Mouse (Mus musculus) myocyte (in vitro differentiated cells): ENCODE measurements at regions not wholly inside any gene's neighbourhood (a gene's known extent, or its start where the extent isn't known, plus 50 kb on each side); places are given as distances from the start of the nearest gene placed in this dataset.

Source experiments
- H3K27me3 ChIP-seq: one replicate; pipeline ENCODE4 v1.6.1; 2011; ENCODE audit not compliant: control insufficient read depth, insufficient read depth, insufficient read length
- H3K36me3 ChIP-seq: one replicate; pipeline ENCODE4 v1.6.1; 2011; ENCODE audit not compliant: control insufficient read depth, insufficient read depth
- H3K4me2 ChIP-seq: one replicate; pipeline ENCODE4 v1.6.1; 2011; ENCODE audit warnings: low read depth, control low read depth
- H3K4me3 ChIP-seq: one replicate; pipeline ENCODE4 v1.5.1; 2011; ENCODE audit warnings: mild to moderate bottlenecking, control low read depth, moderate library complexity
- H3K79me2 ChIP-seq: one replicate; pipeline ENCODE4 v1.6.1; 2011; ENCODE audit not compliant: control insufficient read depth, insufficient read depth
- H3ac ChIP-seq: one replicate; pipeline ENCODE4 v1.6.1; 2011; ENCODE audit not compliant: control insufficient read depth, insufficient read length
- CEBPB ChIP-seq: IDR thresholded peaks from 2 replicates; pipeline ENCODE4 v1.6.1; 2011; ENCODE audit warnings: mild to moderate bottlenecking, moderate library complexity; ENCODE audit not compliant: poor library complexity, insufficient read depth, severe bottlenecking
- E2F4 ChIP-seq: IDR thresholded peaks from one replicate; pipeline ENCODE4 v1.6.1; 2011; ENCODE audit warnings: mild to moderate bottlenecking, control low read depth, moderate library complexity; ENCODE audit not compliant: insufficient read depth
- MAX ChIP-seq: IDR thresholded peaks from one replicate; pipeline ENCODE4 v1.6.1; 2011; ENCODE audit warnings: low read depth, mild to moderate bottlenecking, control low read depth
- MYOD1 ChIP-seq, 3 experiments: IDR thresholded peaks; one replicate each; pipeline ENCODE4 v1.6.1; 2011; ENCODE audit warnings: control low read depth in 2 of 3, low read depth in 2 of 3, mild to moderate bottlenecking in 2 of 3, moderate library complexity in 1 of 3; ENCODE audit not compliant: insufficient read length in 2 of 3, control insufficient read depth in 1 of 3
- MYOG ChIP-seq, 3 experiments: IDR thresholded peaks; one replicate each; pipeline ENCODE4 v1.6.1; 2011; ENCODE audit warnings: control low read depth in 2 of 3, low read depth in 2 of 3, mild to moderate bottlenecking in 2 of 3; ENCODE audit not compliant: insufficient read length in 2 of 3, control insufficient read depth in 1 of 3, insufficient read depth in 1 of 3
- POLR2A ChIP-seq: IDR thresholded peaks from one replicate; pipeline ENCODE4 v1.6.1; 2011; ENCODE audit warnings: low read depth, mild to moderate bottlenecking, control low read depth, moderate library complexity; ENCODE audit not compliant: insufficient read length
- POLR2AphosphoS2 ChIP-seq: IDR thresholded peaks from one replicate; pipeline ENCODE4 v1.6.1; 2011; ENCODE audit warnings: low read depth, control low read depth; ENCODE audit not compliant: insufficient read length
- REST ChIP-seq: IDR thresholded peaks from one replicate; pipeline ENCODE4 v1.6.1; 2011; ENCODE audit warnings: mild to moderate bottlenecking, control low read depth, moderate library complexity; ENCODE audit not compliant: insufficient read depth, insufficient read length
- SRF ChIP-seq: IDR thresholded peaks from one replicate; pipeline ENCODE4 v1.6.1; 2011; ENCODE audit warnings: low read depth; ENCODE audit not compliant: control insufficient read depth, insufficient read length
- TCF12 ChIP-seq: IDR thresholded peaks from one replicate; pipeline ENCODE4 v1.6.1; 2011; ENCODE audit warnings: mild to moderate bottlenecking, control low read depth; ENCODE audit not compliant: poor library complexity, insufficient read depth, severe bottlenecking
- TCF3 ChIP-seq: IDR thresholded peaks from one replicate; pipeline ENCODE4 v1.6.1; 2011; ENCODE audit warnings: low read depth, control low read depth; ENCODE audit not compliant: insufficient read length
- USF1 ChIP-seq: IDR thresholded peaks from one replicate; pipeline ENCODE4 v1.6.1; 2011; ENCODE audit warnings: low read depth, mild to moderate bottlenecking, control low read depth, moderate library complexity

GRCm38 (mm10) chr1:90287251-90287650 is 83.5 kb downstream of the Ackr3 start:
- no peak overlapping the region for H3ac ChIP-seq
- TF ChIP-seq TCF3 (no peak), CEBPB (no peak), POLR2AphosphoS2 (no peak), MYOD1 (IDR thresholded peaks at IDR 0.05; ENCODE audit: control insufficient read depth in 1 of 3, insufficient read length in 2 of 3, low read depth in 2 of 3) (no peak), MYOG (IDR thresholded peaks at IDR 0.05; ENCODE audit: control insufficient read depth in 1 of 3, insufficient read depth in 1 of 3, insufficient read length in 2 of 3, low read depth in 2 of 3) (no peak), REST (no peak), SRF (no peak), USF1 (no peak), E2F4 (no peak), TCF12 (no peak), MAX (no peak)
- H3K79me2 ChIP-seq, result no peaks in the 10 kb centered on the region
- H3K27me3 ChIP-seq, result no peaks in the 10 kb centered on the region
- no peak overlapping the region for H3K4me3 ChIP-seq
- no peak overlapping the region for H3K4me2 ChIP-seq
- no peaks in the 10 kb centered on the region for H3K36me3 ChIP-seq

GRCm38 (mm10) chr1:90288892-90289731 is 85.3 kb downstream of the Ackr3 start:
- H3K4me2 ChIP-seq, result peak overlapping the region; percentile 69
- TF ChIP-seq MYOD1 (IDR thresholded peaks at IDR 0.05; ENCODE audit: control insufficient read depth in 1 of 3, insufficient read length in 2 of 3, low read depth in 2 of 3), result peak in 1 of 3 experiments; percentile 53
- peak in 1 of 3 experiments; percentile 64 for TF ChIP-seq MYOG (IDR thresholded peaks at IDR 0.05; ENCODE audit: control insufficient read depth in 1 of 3, insufficient read depth in 1 of 3, insufficient read length in 2 of 3, low read depth in 2 of 3)
- TF ChIP-seq E2F4, result no peak
- TF ChIP-seq CEBPB, result 0 out of 2 replicates have a peak, but pooled peaks have one; percentile 21
- TF ChIP-seq POLR2A, result peak; percentile 17
- no peaks in the 10 kb centered on the region for H3K27me3 ChIP-seq
- no peaks in the 10 kb centered on the region for H3K36me3 ChIP-seq
- no peaks in the 10 kb centered on the region for H3K79me2 ChIP-seq
- H3ac ChIP-seq, result no peak overlapping the region
- H3K4me3 ChIP-seq, result no peak overlapping the region

- peak overlapping the region; percentile 69 for H3K4me2 ChIP-seq
These were observed 86.0 kb downstream of the Ackr3 start for GRCm38 (mm10) chr1:90289732-90290215.

GRCm38 (mm10) chr1:90290428-90291197 is 86.8 kb downstream of the Ackr3 start:
- Histone ChIP-seq H3K27me3 (no peaks in the 10 kb centered on the region), H3K79me2 (no peaks in the 10 kb centered on the region), H3ac (no peak overlapping the region), H3K4me2 (no peak overlapping the region), H3K4me3 (no peak overlapping the region), H3K36me3 (no peaks in the 10 kb centered on the region)
- TF ChIP-seq SRF (no peak), MAX (no peak), POLR2AphosphoS2 (no peak), CEBPB (no peak), MYOD1 (IDR thresholded peaks at IDR 0.05; ENCODE audit: control insufficient read depth in 1 of 3, insufficient read length in 2 of 3, low read depth in 2 of 3) (no peak), MYOG (IDR thresholded peaks at IDR 0.05; ENCODE audit: control insufficient read depth in 1 of 3, insufficient read depth in 1 of 3, insufficient read length in 2 of 3, low read depth in 2 of 3) (no peak), TCF3 (no peak), USF1 (no peak), REST (no peak), POLR2A (no peak), TCF12 (no peak), E2F4 (no peak)

More at GRCm38 (mm10) chr1:90289732-90290215, 86.0 kb downstream of the Ackr3 start:
- H3K79me2 ChIP-seq, result no peaks in the 10 kb centered on the region
- no peaks in the 10 kb centered on the region for H3K36me3 ChIP-seq
- TF ChIP-seq SRF, result no peak
- no peak for TF ChIP-seq USF1
- TF ChIP-seq POLR2AphosphoS2, result no peak
- H3ac ChIP-seq, result no peak overlapping the region
- H3K4me3 ChIP-seq, result no peak overlapping the region
- no peaks in the 10 kb centered on the region for H3K27me3 ChIP-seq

- no peak for TF ChIP-seq TCF3
- H3K27me3 ChIP-seq, result no peaks in the 10 kb centered on the region
These were observed 87.5 kb downstream of the Ackr3 start for GRCm38 (mm10) chr1:90291256-90291655.

More at GRCm38 (mm10) chr1:90291256-90291655, 87.5 kb downstream of the Ackr3 start:
- Histone ChIP-seq H3K79me2 (no peaks in the 10 kb centered on the region), H3K4me2 (no peak overlapping the region), H3ac (no peak overlapping the region), H3K36me3 (no peaks in the 10 kb centered on the region), H3K4me3 (no peak overlapping the region)
